Mouse (Mus musculus) cerebellum, postnatal 4 days (tissue): ENCODE measurements at regions not wholly inside any gene's neighbourhood (a gene's known extent, or its start where the extent isn't known, plus 50 kb on each side); places are given as distances from the start of the nearest gene placed in this dataset.

Source experiments
- DNase-seq, 2 experiments: peaks; one replicate each; pipeline ENCODE4 v3.0.0; 2022; ENCODE audit warnings: low spot score in 2 of 2, mixed read lengths in 1 of 2

- DNase-seq, result no peak
These were observed 98.9 kb downstream of the Kctd12 start for GRCm38 (mm10) chr14:102883344-102884122.

- no peak for DNase-seq
These were observed 100.2 kb downstream of the Kctd12 start for GRCm38 (mm10) chr14:102882281-102882680.

- DNase-seq, result no peak
These were observed 101.8 kb downstream of the Kctd12 start for GRCm38 (mm10) chr14:102880658-102881083.

DNA sequence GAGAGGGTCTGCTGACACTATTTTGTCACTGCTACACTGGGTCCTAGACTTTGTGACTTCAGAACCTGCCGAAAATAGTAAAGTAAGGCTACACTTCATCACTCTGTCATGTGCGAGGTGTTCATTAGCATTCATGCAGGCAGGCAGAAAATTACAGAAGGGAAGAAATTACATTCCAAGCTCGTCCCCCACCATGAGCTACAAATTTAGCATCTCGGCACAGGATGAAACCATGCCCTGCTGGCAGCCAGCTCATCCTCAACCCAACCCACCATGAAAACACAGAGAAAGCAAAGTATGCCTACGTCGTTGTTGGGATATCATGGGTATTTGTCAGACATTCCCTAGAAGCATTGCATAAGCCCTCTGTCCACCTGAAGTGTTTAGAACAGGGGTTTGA lies 103.9 kb downstream of the Kctd12 start:
- no peak for DNase-seq

DNA sequence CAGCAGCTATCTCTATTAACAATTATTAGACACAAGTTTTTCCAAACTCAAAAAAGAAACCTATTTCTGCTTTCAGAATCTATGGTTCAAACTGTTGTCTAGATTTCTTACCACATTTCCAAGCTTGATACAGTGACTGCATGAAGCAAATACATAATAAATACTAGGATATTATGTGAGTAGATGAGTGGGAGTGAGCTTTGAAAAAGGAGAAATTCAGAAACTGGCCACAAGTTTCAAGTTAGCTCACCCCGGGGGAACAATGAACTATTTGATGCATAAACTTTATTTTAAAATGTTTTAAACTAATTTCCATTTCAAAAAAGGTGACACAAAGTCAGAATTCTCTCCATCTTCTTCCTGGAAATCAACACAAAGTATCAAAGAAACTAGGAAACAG lies 114.3 kb downstream of the Kctd12 start:
- DNase-seq, result no peak

DNA sequence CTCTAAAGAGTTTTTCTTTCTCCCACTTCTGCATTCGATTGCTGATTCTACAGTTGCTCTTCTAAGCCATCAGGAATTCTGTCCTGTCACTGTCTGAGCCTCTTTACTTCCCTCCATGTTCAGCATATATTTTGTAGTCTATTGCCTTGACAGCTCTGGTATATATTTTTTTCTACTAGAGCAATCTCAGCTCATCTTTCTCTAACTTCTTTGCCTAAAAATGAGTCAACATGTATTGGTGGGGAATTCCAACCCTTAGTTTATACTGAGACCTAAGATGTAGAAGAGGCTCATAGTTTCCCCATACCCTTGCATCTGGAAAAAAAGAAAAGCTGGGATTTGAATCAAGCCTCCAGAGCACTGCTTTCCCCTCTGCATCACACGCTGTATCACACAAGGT lies 114.7 kb downstream of the Kctd12 start:
- no peak for DNase-seq

- DNase-seq, result no peak
These were observed 115.9 kb downstream of the Kctd12 start for GRCm38 (mm10) chr14:102866511-102866910.

- DNase-seq, result no peak
These were observed 120.7 kb downstream of the Kctd12 start for GRCm38 (mm10) chr14:102861694-102862093.

GRCm38 (mm10) chr14:102859361-102859871 lies 123.0 kb downstream of the Kctd12 start:
- DNase-seq, result no peak

GRCm38 (mm10) chr14:102855264-102855840 lies 127.1 kb downstream of the Kctd12 start:
- no peak for DNase-seq

GRCm38 (mm10) chr14:102843700-102844099 lies 138.7 kb downstream of the Kctd12 start:
- DNase-seq, result no peak

DNA sequence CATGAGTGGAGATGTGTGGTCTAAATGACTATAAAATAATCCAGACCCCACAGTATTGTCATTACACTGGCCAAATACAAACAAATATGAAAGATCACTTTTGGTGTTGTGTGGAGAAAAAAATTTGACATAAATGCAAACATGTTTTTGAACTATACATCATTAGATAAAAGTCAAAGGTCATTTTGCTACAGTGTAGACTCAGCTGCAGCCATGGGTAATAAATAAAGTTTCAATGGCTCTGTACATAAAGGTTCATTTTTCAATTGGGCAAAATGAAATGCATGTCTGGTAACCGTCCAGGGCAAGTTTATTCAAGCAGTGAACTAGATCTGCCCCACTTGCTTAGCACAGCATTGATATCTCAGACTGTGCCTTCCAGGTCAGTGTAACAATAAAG lies 144.8 kb downstream of the Kctd12 start:
- DNase-seq, result no peak

- no peak for DNase-seq
These were observed 147.2 kb downstream of the Kctd12 start for GRCm38 (mm10) chr14:102835118-102835769.

- no peak for DNase-seq
These were observed 154.0 kb downstream of the Kctd12 start for GRCm38 (mm10) chr14:102828442-102828841.

- no peak for DNase-seq
These were observed 154.6 kb downstream of the Kctd12 start for GRCm38 (mm10) chr14:102827756-102828384.

DNA sequence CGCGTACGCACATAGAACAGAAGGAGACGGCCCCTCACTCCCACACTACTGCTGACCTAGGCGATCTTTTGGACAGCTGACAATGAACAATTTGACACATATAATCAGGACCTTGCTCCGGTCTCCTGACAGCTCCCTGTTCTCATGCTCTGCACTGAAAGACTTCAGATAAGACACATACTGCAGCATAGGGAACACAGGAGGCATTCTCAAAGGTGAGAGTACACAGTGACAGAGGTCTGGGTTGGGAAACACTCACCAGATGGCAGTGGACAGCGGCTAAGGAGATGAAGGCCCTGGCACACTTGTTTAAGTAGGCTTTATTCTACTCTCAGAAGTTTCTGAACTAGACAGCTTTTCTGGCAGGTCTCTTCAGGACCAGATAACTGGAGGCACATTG lies 156.9 kb downstream of the Kctd12 start:
- DNase-seq, result no peak

DNA sequence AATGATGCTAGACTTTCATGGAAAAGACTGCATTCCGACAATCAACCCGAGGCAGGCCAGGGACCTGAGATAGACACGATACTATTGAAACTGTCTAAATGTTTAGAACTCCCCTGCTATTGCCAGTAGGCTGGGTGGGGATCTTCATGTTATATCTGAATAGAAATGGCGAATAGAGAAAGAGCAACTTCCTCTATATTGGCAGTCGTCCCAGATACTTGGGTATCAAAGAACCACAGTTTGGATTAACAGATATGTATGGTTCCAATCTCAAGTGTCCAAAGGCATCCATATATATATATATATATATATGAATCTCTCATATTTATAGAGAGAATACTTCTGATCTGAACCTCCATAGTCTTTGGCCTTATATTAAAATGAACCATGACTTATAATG lies 161.8 kb downstream of the Kctd12 start:
- no peak for DNase-seq

DNA sequence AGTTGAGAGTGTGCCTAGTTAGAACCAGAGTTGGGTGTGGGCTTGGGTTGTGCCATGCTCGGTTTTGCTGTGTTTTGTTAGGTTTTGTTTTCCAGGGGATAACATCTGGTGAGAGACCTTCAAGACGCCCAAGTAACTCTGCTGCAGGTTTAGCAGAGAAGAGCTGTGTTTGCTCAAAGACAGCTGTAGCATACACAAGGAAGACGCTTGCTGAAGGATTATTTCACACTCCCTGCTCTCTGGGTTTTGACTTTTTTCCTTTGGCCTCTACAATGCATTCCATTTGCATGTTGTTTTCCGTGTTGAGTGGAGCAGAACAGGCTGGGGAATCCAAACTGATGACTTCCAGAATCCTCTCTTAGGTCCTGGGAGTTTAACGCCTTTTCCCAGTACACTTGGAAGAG lies 170.8 kb downstream of the Kctd12 start:
- DNase-seq, result no peak

- DNase-seq, result no peak
These were observed 171.4 kb downstream of the Kctd12 start for GRCm38 (mm10) chr14:102811022-102811421.

DNA sequence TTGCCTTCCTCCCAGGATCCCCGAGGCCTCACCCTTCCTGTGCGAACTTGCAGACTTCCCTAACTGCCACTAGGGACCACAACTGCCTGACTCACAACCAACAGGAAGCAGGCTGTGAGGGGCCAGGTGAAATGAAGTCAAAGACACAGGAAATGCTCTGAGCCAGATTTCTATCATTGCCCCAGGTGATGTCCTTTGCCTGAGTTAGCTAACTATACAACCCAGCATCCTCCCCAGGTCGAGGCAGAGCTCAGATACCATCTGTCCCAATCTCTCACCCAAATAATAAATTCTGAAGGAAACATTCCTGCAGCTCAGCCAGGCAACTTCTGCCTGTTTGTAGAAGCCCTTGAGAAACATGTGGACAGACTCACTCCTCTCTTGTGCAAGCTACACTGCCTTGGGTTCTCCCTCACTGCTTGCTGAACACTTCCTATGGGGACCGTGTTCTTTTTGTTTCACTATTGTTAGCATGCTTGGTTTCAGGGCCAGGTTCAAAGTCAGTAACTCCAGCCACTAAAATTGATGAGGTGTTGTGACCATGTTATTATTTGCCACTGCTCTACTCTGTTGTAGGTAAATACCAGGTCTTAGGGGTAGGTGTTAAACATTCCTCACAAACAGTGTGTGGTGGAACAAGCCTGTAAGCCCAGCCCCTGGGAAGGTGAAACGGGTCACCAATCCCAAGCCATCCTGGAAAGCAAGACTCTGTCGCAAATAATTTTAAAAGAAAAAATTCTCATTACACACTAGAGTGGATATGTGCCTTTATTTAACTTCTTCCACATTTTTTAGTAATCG lies 172.1 kb downstream of the Kctd12 start:
- DNase-seq, result no peak
